Mouse (Mus musculus) midbrain, embryonic 10.5 days (tissue): ENCODE results near the gene Serbp1. TPM values are rescaled to one million over a fixed set of nuclear protein-coding genes. Genes with fewer than 3 reads are reported as not detected.
A peak's percentile ranks its signal among the peaks of the same experiment; 100 is the strongest.

ENCODE experiments used
- DNase-seq: peaks from one replicate; pipeline ENCODE4 v3.0.0-alpha.2; 2017; ENCODE audit warnings: low spot score
- H3K27ac ChIP-seq: fragments of 300-500 bp; sonication (generic); replicated peaks from 2 replicates; pipeline ENCODE4 v1.5.1; 2016; ENCODE audit warnings: mild to moderate bottlenecking
- H3K27me3 ChIP-seq: fragments of 300-500 bp; sonication (generic); 2 replicates; pipeline ENCODE4 v1.6.1; 2016; ENCODE audit warnings: low read depth, mild to moderate bottlenecking; ENCODE audit not compliant: poor library complexity, severe bottlenecking
- H3K36me3 ChIP-seq: fragments of 300-500 bp; sonication (generic); 2 replicates; pipeline ENCODE4 v1.6.1; 2016; ENCODE audit warnings: mild to moderate bottlenecking, moderate library complexity
- H3K4me1 ChIP-seq: fragments of 300-500 bp; sonication (generic); 2 replicates; pipeline ENCODE4 v1.6.1; 2016
- H3K4me3 ChIP-seq: fragments of 300-500 bp; sonication (generic); 2 replicates; pipeline ENCODE4 v1.5.1; 2016; ENCODE audit warnings: mild to moderate bottlenecking, moderate library complexity
- H3K9me3 ChIP-seq: fragments of 300-500 bp; sonication (generic); replicated peaks from 2 replicates; pipeline ENCODE4 v1.6.1; 2016; ENCODE audit warnings: mild to moderate bottlenecking
- WGBS: fragments of 180-500 bp; shearing (Covaris S2); methylation state at CpG from one replicate; pipeline ENCODE4 v1.1.7; 2016; 5-methylcytosine and 5-hydroxymethylcytosine counted together
- polyA plus RNA-seq: library from polyadenylated mRNA; unstranded; fragments of >200 nt; fragmentation: Nextera tagmentation; extraction: Ambion mirVana; gene quantifications from 2 replicates; pipeline ENCODE4 v1.2.1, GENCODE M21; 2016

Gene Serbp1
- polyA plus RNA-seq, 1 experiment from 2014 or later, result 470 TPM

DNA sequence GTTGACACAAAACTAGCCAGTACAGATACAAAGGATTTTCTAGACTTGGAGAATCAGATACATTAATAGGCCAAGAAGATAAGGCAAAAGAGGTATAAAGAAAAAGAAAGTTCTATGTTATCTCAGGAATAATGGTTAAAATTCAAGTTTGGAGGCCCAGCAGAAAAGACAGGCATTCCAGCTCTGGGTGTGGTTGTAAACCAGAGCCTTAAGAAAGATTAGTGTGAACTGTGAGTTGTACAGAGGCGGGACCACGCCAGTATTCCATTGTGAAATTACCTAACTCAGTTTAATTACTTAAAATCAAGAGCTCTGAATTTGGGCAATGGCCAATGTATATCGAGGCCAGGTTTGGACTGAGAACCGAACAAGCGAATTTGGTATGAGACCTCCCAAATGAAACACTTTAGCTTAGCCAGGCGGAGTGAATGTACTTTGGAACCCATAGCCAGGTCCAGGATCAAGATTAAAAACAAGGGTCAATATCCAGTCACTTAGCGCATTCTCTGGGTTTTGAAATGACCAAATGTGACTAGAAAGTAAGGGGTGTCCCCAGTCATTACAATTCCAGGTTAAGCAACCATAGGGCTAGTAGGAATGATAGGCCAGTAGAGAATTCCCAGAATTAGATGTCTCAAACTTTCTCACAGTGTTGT is 5.9 kb downstream of the Serbp1 start:
- 92% methylated on average over 7 of the region's 7 CpGs for WGBS
- DNase-seq, result no peak

DNA sequence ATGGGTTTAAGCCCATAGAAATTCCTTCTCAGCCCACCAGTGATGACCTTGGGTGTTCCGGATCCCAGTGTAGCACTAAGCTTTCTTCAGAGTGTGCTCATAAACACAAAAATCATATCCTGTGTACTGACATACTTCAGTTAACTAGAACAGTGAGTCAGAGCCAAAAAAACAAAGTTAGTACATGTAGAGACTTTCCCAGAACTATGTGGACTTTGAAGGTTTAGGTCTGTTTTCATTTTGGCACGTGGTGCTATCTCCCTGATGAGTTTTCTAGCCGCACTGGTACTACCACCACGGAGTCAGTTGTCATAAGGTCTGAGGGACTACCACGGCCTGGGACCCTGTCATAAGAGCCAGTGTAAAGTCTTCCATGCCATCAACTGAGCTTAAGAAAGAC is 6.5 kb downstream of the Serbp1 start:
- Histone ChIP-seq H3K27ac (no peak overlapping the region), H3K36me3 (no peaks in the 10 kb centered on the region), H3K4me3 (no peak overlapping the region), H3K9me3 (no peaks in the 10 kb centered on the region), H3K4me1 (no peaks in the 10 kb centered on the region), H3K27me3 (no peaks in the 10 kb centered on the region)
- WGBS, result 90% methylated on average over 5 of the region's 5 CpGs
- DNase-seq, result no peak

More for the DNA sequence above, 5.9 kb downstream of the Serbp1 start:
- Histone ChIP-seq H3K27ac (no peak overlapping the region), H3K4me1 (no peaks in the 10 kb centered on the region), H3K4me3 (no peak overlapping the region), H3K9me3 (no peaks in the 10 kb centered on the region), H3K36me3 (no peaks in the 10 kb centered on the region), H3K27me3 (no peaks in the 10 kb centered on the region)

DNA sequence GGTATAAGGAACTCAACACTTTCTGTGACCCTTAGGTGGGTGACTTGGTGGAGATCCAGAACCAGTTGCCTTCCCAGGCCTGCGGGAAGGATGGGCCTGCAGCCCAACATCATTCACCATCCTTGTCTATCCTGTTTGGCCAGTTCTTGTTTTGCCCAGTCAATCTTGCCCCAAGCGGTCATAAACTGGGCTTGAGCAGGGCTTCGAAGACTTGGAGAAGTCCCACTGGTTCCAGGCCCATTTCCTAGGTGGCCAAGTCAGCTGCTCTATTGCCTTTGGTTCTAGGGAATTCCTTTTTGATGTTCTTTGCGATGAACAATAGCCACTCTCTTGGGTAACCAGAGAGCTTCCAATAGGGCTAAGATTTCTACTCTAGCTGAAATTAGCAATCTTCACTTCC is 13.1 kb downstream of the Serbp1 start:
- Histone ChIP-seq H3K4me3 (no peak overlapping the region), H3K36me3 (no peaks in the 10 kb centered on the region), H3K9me3 (no peaks in the 10 kb centered on the region), H3K4me1 (no peaks in the 10 kb centered on the region), H3K27ac (no peak overlapping the region), H3K27me3 (no peaks in the 10 kb centered on the region)
- no peak for DNase-seq
- 88% methylated on average over 4 of the region's 4 CpGs for WGBS

DNA sequence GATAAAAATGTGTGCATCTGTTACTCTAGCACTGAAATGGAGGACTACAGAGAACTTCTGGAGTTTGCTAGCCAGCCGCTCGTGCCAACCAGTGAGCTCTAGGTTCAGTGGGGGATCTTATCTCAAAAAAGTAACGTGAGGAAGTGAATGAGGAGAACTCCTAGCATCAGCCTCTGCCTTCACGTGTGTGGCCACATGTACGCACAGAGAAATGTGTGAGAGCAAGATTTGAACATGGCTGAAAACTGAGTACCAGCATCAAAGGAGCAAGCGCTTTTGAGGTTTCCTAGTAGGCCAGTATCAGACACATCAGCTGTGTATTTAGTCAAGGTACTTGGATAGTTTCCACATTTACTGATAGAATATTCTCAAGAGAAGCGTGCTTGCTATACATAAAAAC is 27.0 kb downstream of the Serbp1 start:
- Histone ChIP-seq H3K36me3 (no peaks in the 10 kb centered on the region), H3K27ac (no peak overlapping the region), H3K9me3 (no peaks in the 10 kb centered on the region), H3K4me3 (no peak overlapping the region), H3K4me1 (peaks cover 19% of the 10 kb centered on the region), H3K27me3 (no peaks in the 10 kb centered on the region)
- DNase-seq, result no peak
- 90% methylated on average over 7 of the region's 7 CpGs for WGBS

GRCm38 (mm10) chr6:67266159-67266657 is 28.2 kb downstream of the Serbp1 start:
- Histone ChIP-seq H3K27ac (peak overlapping the region; percentile 98), H3K4me3 (peak overlapping the region; percentile 100), H3K27me3 (no peaks in the 10 kb centered on the region), H3K9me3 (no peaks in the 10 kb centered on the region), H3K4me1 (peaks cover 22% of the 10 kb centered on the region), H3K36me3 (peaks cover 8% of the 10 kb centered on the region)
- under 1% methylated on average over 23 of the region's 23 CpGs for WGBS
- DNase-seq, result no peak

DNA sequence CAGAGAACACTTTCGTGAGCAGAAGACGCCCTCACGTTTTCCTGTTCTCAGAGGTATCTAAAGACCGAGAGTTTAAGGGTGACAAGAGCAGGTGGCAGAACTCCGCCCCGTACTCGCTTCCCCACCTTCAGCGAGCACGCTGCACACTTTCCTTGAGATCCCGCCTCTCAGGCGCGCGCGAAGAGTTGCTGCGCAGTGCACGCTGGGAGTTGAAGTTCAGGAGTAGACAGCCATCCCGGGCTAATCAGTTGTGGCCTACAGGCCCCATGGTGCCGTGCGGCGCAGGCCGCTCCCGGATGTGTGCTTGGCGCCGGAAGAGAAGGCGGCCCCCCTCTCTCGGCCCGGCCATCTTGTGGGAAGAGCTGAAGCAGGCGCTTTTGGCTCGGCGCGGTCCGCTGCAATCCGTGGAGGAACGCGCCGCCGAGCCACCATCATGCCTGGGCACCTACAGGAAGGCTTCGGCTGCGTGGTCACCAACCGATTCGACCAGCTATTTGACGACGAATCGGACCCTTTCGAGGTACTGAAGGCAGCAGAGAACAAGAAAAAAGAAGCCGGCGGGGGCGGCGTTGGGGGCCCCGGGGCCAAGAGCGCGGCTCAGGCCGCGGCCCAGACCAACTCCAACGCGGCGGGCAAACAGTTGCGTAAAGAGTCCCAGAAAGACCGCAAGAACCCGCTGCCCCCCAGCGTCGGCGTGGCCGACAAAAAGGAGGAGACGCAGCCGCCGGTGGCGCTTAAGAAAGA is 28.9 kb downstream of the Serbp1 start:
- WGBS, result under 1% methylated on average over 68 of the region's 68 CpGs
- Histone ChIP-seq H3K36me3 (peaks cover 14% of the 10 kb centered on the region), H3K27ac (peak overlapping the region; percentile 98), H3K4me1 (peaks cover 22% of the 10 kb centered on the region), H3K27me3 (no peaks in the 10 kb centered on the region), H3K4me3 (peak overlapping the region; percentile 100), H3K9me3 (no peaks in the 10 kb centered on the region)
- peak; percentile 94 for DNase-seq

GRCm38 (mm10) chr6:67267408-67268244 is 29.6 kb downstream of the Serbp1 start:
- Histone ChIP-seq H3K36me3 (peaks cover 22% of the 10 kb centered on the region), H3K4me3 (peak overlapping the region; percentile 100), H3K27me3 (no peaks in the 10 kb centered on the region), H3K9me3 (no peaks in the 10 kb centered on the region), H3K27ac (peak overlapping the region; percentile 98), H3K4me1 (peaks cover 22% of the 10 kb centered on the region)
- 0% methylated on average over 65 of the region's 65 CpGs for WGBS
- peak; percentile 56 for DNase-seq

GRCm38 (mm10) chr6:67268245-67268612 is 30.3 kb downstream of the Serbp1 start:
- WGBS, result 0% methylated on average over 2 of the region's 2 CpGs
- Histone ChIP-seq H3K4me1 (peaks cover 22% of the 10 kb centered on the region), H3K9me3 (no peaks in the 10 kb centered on the region), H3K4me3 (peak overlapping the region; percentile 100), H3K36me3 (peaks cover 28% of the 10 kb centered on the region), H3K27ac (peak overlapping the region; percentile 98), H3K27me3 (no peaks in the 10 kb centered on the region)
- no peak for DNase-seq

- WGBS, result 36% methylated on average over 1 of the region's 1 CpGs
- Histone ChIP-seq H3K36me3 (peaks cover 35% of the 10 kb centered on the region), H3K4me3 (peak overlapping the region; percentile 100), H3K4me1 (peaks cover 22% of the 10 kb centered on the region), H3K27ac (no peak overlapping the region), H3K9me3 (no peaks in the 10 kb centered on the region), H3K27me3 (no peaks in the 10 kb centered on the region)
- DNase-seq, result no peak
Measured at GRCm38 (mm10) chr6:67268983-67269382, 31.0 kb downstream of the Serbp1 start.

GRCm38 (mm10) chr6:67269459-67269858 is 31.5 kb downstream of the Serbp1 start:
- Histone ChIP-seq H3K27ac (no peak overlapping the region), H3K36me3 (peaks cover 40% of the 10 kb centered on the region), H3K27me3 (no peaks in the 10 kb centered on the region), H3K4me3 (peak overlapping the region; percentile 100), H3K4me1 (peaks cover 22% of the 10 kb centered on the region), H3K9me3 (no peaks in the 10 kb centered on the region)
- 64% methylated on average over 2 of the region's 2 CpGs for WGBS
- DNase-seq, result no peak

GRCm38 (mm10) chr6:67277944-67278343 is 40.0 kb downstream of the Serbp1 start:
- 92% methylated on average over 5 of the region's 5 CpGs for WGBS
- Histone ChIP-seq H3K4me3 (no peak overlapping the region), H3K36me3 (peaks cover 98% of the 10 kb centered on the region)

GRCm38 (mm10) chr6:67281614-67282197 is 43.7 kb downstream of the Serbp1 start:
- H3K4me3 ChIP-seq, result no peak overlapping the region
- no peaks in the 10 kb centered on the region for H3K9me3 ChIP-seq
- no peak overlapping the region for H3K27ac ChIP-seq
- no peaks in the 10 kb centered on the region for H3K27me3 ChIP-seq
- DNase-seq, result no peak
- 93% methylated on average over 9 of the region's 9 CpGs for WGBS
- no peaks in the 10 kb centered on the region for H3K4me1 ChIP-seq
- H3K36me3 ChIP-seq, result peaks cover 98% of the 10 kb centered on the region

More at GRCm38 (mm10) chr6:67277944-67278343, 40.0 kb downstream of the Serbp1 start:
- no peaks in the 10 kb centered on the region for H3K4me1 ChIP-seq
- no peak overlapping the region for H3K27ac ChIP-seq
- DNase-seq, result no peak
- H3K27me3 ChIP-seq, result no peaks in the 10 kb centered on the region
- H3K9me3 ChIP-seq, result no peaks in the 10 kb centered on the region
